Mouse (Mus musculus) liver, adult 2 months (tissue): ENCODE results near the gene Hectd4. TPM values are rescaled to one million over a fixed set of nuclear protein-coding genes. Genes with fewer than 3 reads are reported as not detected.
"Not testable (repeated sequence)": the region's sequence is repeated elsewhere in the genome, so short reads cannot be mapped to it uniquely, and the experiment has no call there.

Source experiments
- DNase-seq: peaks from one replicate; pipeline ENCODE4 v3.0.0-alpha.2; 2011; ENCODE audit warnings: low read depth, low spot score; ENCODE audit errors: extremely low read depth
- H3K27ac ChIP-seq: fragments of 200-500 bp; replicated peaks from 2 replicates; pipeline ENCODE4 v1.5.1; 2012; ENCODE audit warnings: low read depth, mild to moderate bottlenecking, control low read depth, inconsistent platforms, low read length; ENCODE audit not compliant: insufficient read depth
- H3K27me3 ChIP-seq: fragments of 200-500 bp; 2 replicates; pipeline ENCODE4 v1.6.1; 2012; ENCODE audit warnings: mild to moderate bottlenecking, moderate library complexity, low read length, inconsistent platforms; ENCODE audit not compliant: control insufficient read depth, insufficient read depth
- H3K36me3 ChIP-seq: fragments of 200-500 bp; 2 replicates; pipeline ENCODE4 v1.6.1; 2012; ENCODE audit warnings: low read length, inconsistent platforms; ENCODE audit not compliant: control insufficient read depth, insufficient read depth
- H3K4me1 ChIP-seq: fragments of 200-500 bp; 2 replicates; pipeline ENCODE4 v1.6.1; 2011; ENCODE audit warnings: low read length; ENCODE audit not compliant: control insufficient read depth, insufficient read depth
- H3K4me3 ChIP-seq: fragments of 200-500 bp; 2 replicates; pipeline ENCODE4 v1.5.1; 2011; ENCODE audit warnings: low read depth, mild to moderate bottlenecking, control low read depth, low read length, moderate library complexity; ENCODE audit not compliant: insufficient read depth
- H3K79me2 ChIP-seq: fragments of 200-500 bp; 2 replicates; pipeline ENCODE4 v1.6.1; 2012; ENCODE audit warnings: inconsistent platforms, mild to moderate bottlenecking, low read length, moderate library complexity; ENCODE audit not compliant: control insufficient read depth, insufficient read depth
- H3K9ac ChIP-seq: fragments of 200-500 bp; 2 replicates; pipeline ENCODE4 v1.6.1; 2012; ENCODE audit warnings: low read depth, mild to moderate bottlenecking, control low read depth, inconsistent platforms, low read length
- CTCF ChIP-seq: fragments of 200-500 bp; IDR thresholded peaks from 2 replicates; pipeline ENCODE4 v1.5.1; 2011; ENCODE audit warnings: low read depth, low read length, control low read depth
- POLR2A ChIP-seq: fragments of 200-500 bp; IDR thresholded peaks from 2 replicates; pipeline ENCODE4 v1.6.1; 2011; ENCODE audit warnings: low read length, control low read depth; ENCODE audit not compliant: insufficient read depth; ENCODE audit errors: extremely low read depth
- WGBS: fragments of 180-500 bp; shearing (Covaris S2); methylation state at CpG from one replicate; pipeline ENCODE4 v1.1.7; 2018; 5-methylcytosine and 5-hydroxymethylcytosine counted together
- polyA plus RNA-seq: library from polyadenylated mRNA; depleted of rRNA; stranded (reverse); fragments of >200 nt; gene quantifications from 2 replicates; pipeline ENCODE4 v1.2.3, GENCODE M21; 2012
- total RNA-seq: library from RNA; depleted of rRNA; stranded (reverse); fragments of >200 nt; gene quantifications from 2 replicates; pipeline ENCODE4 v1.2.3, GENCODE M21; 2014

Hectd4 gene
- total and polyA plus RNA-seq, 2 experiments = 7.6 to 9.7 TPM

DNA sequence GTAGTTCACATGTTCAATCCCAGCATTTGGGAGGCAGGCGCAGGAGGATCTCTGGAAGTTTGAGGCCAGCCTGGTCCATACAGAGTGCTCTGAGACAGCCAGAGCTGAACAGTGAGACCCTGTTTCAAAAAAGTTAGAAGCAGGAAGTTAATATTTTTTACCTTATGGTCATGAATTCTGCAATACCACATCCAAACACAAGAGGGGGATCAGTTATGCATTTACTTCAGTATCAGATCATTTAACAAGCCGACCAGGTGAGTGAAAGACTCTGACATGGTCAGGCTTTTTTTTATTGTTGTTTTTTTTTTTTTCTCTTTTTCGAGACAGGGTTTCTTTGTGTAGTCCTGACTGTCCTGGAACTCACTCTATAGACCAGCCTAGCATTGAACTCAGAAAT lies 18.3 kb upstream of the Hectd4 start:
- Histone ChIP-seq H3K27ac (no peak overlapping the region), H3K4me3 (no peak overlapping the region), H3K4me1 (peaks cover 9% of the 10 kb centered on the region), H3K9ac (no peak overlapping the region), H3K27me3 (no peaks in the 10 kb centered on the region), H3K36me3 (peaks cover 10% of the 10 kb centered on the region), H3K79me2 (peaks cover 3% of the 10 kb centered on the region; the same call in 1 of the 2 replicates)
- WGBS = 33% methylated on average over 3 of the region's 3 CpGs
- no peak for TF ChIP-seq POLR2A
- peak; percentile 40 for TF ChIP-seq CTCF
- DNase-seq = peak; percentile 65

DNA sequence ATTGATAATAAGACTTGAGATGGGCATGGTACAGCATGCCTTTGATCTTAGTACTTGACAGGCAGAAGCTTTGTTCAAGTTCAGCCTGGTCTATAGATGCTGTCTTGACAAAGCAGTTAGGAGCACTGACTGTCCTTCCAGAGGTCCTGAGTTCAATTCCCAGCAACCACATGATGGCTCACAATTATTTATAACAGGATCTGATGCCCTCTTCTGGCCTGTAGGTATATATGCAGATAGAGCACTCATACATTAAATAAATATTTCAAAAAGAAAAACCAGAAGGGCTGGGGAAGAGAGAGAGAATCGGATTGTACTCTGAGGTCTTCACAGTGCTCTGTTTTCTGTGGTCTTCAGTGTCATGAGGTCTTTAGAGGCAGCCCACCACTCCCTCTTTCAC lies 17.6 kb upstream of the Hectd4 start:
- peak; percentile 23; the same call in 1 of the 2 replicates for TF ChIP-seq CTCF
- no peak for TF ChIP-seq POLR2A
- no peak overlapping the region for H3K4me3 ChIP-seq
- peaks cover 9% of the 10 kb centered on the region for H3K4me1 ChIP-seq
- H3K36me3 ChIP-seq = peaks cover 14% of the 10 kb centered on the region
- 80% methylated on average over 1 of the region's 1 CpGs for WGBS
- H3K27ac ChIP-seq = no peak overlapping the region
- no peak for DNase-seq
- H3K9ac ChIP-seq = no peak overlapping the region
- H3K27me3 ChIP-seq = no peaks in the 10 kb centered on the region
- peaks cover 3% of the 10 kb centered on the region; the same call in 1 of the 2 replicates for H3K79me2 ChIP-seq

DNA sequence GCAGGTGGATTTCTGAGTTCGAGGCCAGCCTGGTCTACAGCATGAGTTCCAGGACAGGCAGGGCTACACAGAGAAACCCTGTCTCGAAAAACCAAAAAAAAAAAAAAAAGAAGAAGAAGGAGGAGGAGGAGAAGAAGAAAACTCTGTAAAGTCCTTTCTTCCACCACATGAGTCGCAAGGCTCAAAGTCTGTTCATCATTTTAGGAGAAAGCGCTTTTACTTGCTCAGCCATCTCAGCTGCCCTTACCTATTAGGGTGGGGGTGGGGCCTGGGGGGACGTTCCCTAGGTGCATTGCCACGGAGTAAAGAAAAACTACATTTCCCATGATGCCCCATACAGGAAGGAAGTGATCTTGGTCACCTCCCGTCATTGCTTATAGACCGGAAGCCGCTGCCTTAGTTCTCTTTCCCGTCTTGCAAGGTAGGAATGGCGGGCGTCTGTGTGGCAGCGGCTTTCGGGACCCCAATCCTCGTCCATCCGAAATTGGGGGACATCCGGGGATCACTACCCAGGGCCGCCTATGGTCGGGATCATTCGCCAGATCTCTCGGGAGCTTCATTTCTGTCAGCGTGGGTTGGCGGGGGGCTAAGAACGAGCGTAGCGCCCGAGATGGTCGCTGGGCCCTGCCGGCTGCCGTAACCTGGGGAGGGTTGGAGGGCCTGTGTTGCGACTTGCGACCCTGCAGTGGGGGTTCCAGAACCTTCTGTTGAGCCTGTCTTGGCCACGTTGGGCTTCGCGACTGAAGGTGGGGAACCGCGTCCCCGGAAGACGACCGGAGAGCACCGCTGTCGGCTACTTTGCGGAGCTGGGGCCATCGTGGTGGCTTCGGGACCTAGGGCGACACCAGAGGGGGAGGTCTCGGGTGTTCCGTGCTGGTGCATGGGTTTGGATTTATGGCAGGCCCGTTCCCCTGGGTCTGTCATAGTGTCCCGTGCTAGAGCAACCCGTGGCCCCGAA lies 15.6 kb upstream of the Hectd4 start, which contains the start of gene Rpl6:
Gene Rpl6, plus strand, starts transcription at position 350 of the 958 bp plus-strand sequence.
- Histone ChIP-seq H3K4me1 (peaks cover 9% of the 10 kb centered on the region), H3K36me3 (peaks cover 28% of the 10 kb centered on the region), H3K79me2 (peaks cover 3% of the 10 kb centered on the region; the same call in 1 of the 2 replicates), H3K27ac (peak within 1 kb of the TSS; percentile 37), H3K27me3 (no peaks in the 10 kb centered on the region), H3K9ac (peak within 1 kb of the TSS; percentile 96), H3K4me3 (peak within 1 kb of the TSS; percentile 81)
- TF ChIP-seq CTCF = no peak
- peak; percentile 72 for TF ChIP-seq POLR2A
- under 1% methylated on average over 52 of the region's 52 CpGs for WGBS
- DNase-seq = peak; percentile 91

DNA sequence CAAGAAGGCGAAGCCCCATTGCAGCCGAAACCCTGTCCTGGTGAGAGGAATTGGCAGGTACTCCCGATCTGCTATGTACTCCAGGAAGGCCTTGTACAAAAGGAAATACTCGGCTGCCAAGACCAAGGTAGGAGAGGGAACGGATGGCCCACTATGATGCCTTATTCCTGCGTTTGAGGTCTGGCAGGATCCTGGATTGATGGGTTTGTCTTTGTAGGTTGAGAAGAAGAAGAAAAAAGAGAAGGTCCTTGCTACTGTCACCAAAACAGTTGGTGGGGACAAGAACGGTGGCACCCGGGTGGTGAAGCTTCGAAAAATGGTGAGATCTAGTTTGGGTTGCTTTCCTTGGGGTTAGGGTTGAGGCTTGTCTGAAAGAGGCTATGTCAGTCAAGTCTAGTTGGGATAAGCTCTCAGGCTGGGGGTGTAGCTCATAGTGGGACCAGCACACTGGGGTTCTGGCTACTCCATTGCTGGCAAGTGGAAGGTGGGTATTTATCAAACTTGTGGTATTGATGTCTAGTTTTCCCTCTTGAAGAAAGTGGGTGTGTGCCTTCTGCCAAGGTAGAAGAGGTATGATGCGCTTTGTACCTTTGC lies 14.4 kb upstream of the Hectd4 start:
- not testable (repeated sequence) for DNase-seq, H3K4me3 ChIP-seq, H3K27me3 ChIP-seq, H3K27ac ChIP-seq, H3K79me2 ChIP-seq, H3K4me1 ChIP-seq
- H3K9ac ChIP-seq = peak overlapping the region; percentile 28; the same call in 1 of the 2 replicates
- H3K36me3 ChIP-seq = peaks cover 38% of the 10 kb centered on the region
- 59% methylated on average over 8 of the region's 10 CpGs for WGBS

DNA sequence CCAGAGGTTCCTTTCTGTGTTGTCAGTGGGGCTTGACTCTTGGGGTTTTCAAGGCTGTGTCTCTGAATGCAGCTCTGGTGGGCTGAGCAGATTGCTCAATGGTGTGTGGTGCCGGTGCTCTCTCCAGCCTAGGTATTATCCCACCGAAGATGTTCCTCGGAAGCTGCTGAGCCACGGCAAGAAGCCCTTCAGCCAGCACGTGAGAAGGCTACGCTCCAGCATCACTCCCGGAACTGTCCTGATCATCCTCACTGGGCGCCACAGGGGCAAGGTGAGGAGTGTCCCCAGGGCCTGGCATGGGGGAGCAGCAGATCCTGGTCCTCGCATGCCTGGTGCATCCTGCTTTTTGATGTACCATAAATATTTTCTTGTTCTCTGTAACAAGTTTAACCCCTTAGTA lies 13.5 kb upstream of the Hectd4 start:
- DNase-seq = no peak
- Histone ChIP-seq H3K9ac (no peak overlapping the region), H3K36me3 (peaks cover 41% of the 10 kb centered on the region), H3K27ac (no peak overlapping the region), H3K79me2 (peaks cover 3% of the 10 kb centered on the region; the same call in 1 of the 2 replicates), H3K4me3 (no peak overlapping the region), H3K27me3 (no peaks in the 10 kb centered on the region), H3K4me1 (peaks cover 9% of the 10 kb centered on the region)
- 78% methylated on average over 9 of the region's 9 CpGs for WGBS
- TF ChIP-seq CTCF = no peak
- no peak for TF ChIP-seq POLR2A
